Mouse (Mus musculus): ENCODE data around the gene Srd5a3. TPM values are rescaled to one million over a fixed set of nuclear protein-coding genes. Genes with fewer than 3 reads are reported as not detected.
A peak's percentile ranks its signal among the peaks of the same experiment; 100 is the strongest.

The Srd5a3 gene
- polyA plus RNA-seq, 1 experiment from 2014 or later: 35.3 TPM

DNA sequence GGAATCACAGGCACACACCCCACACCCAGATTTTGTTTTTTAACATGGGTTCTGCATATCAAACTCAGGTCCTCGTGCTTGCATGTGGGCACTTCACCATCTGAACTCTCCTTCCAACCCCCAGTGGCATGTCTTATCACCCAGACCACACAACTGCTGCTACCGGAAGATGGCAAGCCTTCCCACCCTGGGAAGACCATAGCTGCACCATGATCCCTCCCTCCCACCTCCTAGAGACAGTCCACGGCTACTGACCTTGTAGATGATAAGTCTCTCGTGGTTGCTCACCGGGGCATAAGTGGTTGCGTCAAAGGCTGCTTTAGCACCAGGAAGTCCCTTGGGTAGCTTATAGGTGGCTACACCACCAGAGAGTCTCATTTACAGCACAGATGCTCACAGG, 21.4 kb downstream of the Srd5a3 start:
- no peak for ATAC-seq (ENCODE audit: low FRiP score, low TSS enrichment)
- H3K9ac ChIP-seq (ENCODE audit: low read depth, low read length): no peak overlapping the region
- WGBS: 88% methylated on average over 6 of the region's 6 CpGs
- no peaks in the 10 kb centered on the region for H3K27me3 ChIP-seq (ENCODE audit: control insufficient read depth, insufficient read depth, low read length)
- H3K36me3 ChIP-seq (ENCODE audit: control insufficient read depth, insufficient read depth, low read length): no peaks in the 10 kb centered on the region
- no peak overlapping the region for H3K4me3 ChIP-seq (ENCODE audit: low read length)
- H3K9me3 ChIP-seq (ENCODE audit: control insufficient read depth, low read length): peaks cover 4% of the 10 kb centered on the region; the same call in 1 of the 2 replicates
- no peaks in the 10 kb centered on the region for H3K4me1 ChIP-seq (ENCODE audit: control insufficient read depth, insufficient read depth, low read length)
- H3K4me2 ChIP-seq (replicated peaks; ENCODE audit: low read depth, low read length): no peak overlapping the region
- H3K27ac ChIP-seq (ENCODE audit: low read depth, low read length): no peak overlapping the region

DNA sequence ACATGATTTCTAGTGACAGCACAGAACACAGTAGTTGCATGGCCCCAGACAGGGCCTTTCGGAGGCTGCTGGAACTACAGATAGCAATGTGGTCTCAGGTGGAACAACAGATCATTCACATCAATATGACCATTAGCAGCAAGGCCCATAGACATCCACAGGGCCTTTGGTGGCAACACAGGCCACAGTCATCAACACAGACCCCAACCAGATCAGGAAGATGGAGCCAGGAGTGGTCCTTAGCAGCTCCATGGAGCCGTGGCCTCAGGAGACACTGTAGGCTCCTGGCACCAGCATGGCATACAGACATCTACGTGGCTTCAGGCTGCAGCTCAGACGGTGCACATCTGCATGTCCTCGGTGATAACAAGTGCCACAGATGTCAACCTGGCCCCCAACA, 22.9 kb downstream of the Srd5a3 start:
- no peaks in the 10 kb centered on the region for H3K36me3 ChIP-seq (ENCODE audit: control insufficient read depth, insufficient read depth, low read length)
- H3K9ac ChIP-seq (ENCODE audit: low read depth, low read length): no peak overlapping the region
- WGBS: 81% methylated on average over 5 of the region's 5 CpGs
- H3K27ac ChIP-seq (ENCODE audit: low read depth, low read length): no peak overlapping the region
- ATAC-seq (ENCODE audit: low FRiP score, low TSS enrichment): no peak
- no peaks in the 10 kb centered on the region for H3K27me3 ChIP-seq (ENCODE audit: control insufficient read depth, insufficient read depth, low read length)
- H3K4me2 ChIP-seq (replicated peaks; ENCODE audit: low read depth, low read length): no peak overlapping the region
- peaks cover 4% of the 10 kb centered on the region; the same call in 1 of the 2 replicates for H3K9me3 ChIP-seq (ENCODE audit: control insufficient read depth, low read length)
- no peak overlapping the region for H3K4me3 ChIP-seq (ENCODE audit: low read length)
- H3K4me1 ChIP-seq (ENCODE audit: control insufficient read depth, insufficient read depth, low read length): no peaks in the 10 kb centered on the region

GRCm38 (mm10) chr5:76163828-76164390, 23.8 kb downstream of the Srd5a3 start:
- no peaks in the 10 kb centered on the region for H3K4me1 ChIP-seq (ENCODE audit: control insufficient read depth, insufficient read depth, low read length)
- no peak overlapping the region for H3K27ac ChIP-seq (ENCODE audit: low read depth, low read length)
- no peak overlapping the region for H3K4me2 ChIP-seq (replicated peaks; ENCODE audit: low read depth, low read length)
- ATAC-seq (ENCODE audit: low FRiP score, low TSS enrichment): no peak
- no peaks in the 10 kb centered on the region for H3K36me3 ChIP-seq (ENCODE audit: control insufficient read depth, insufficient read depth, low read length)
- H3K9me3 ChIP-seq (ENCODE audit: control insufficient read depth, low read length): peaks cover 4% of the 10 kb centered on the region; the same call in 1 of the 2 replicates
- no peak overlapping the region for H3K4me3 ChIP-seq (ENCODE audit: low read length)
- 48% methylated on average over 4 of the region's 4 CpGs for WGBS
- no peak overlapping the region for H3K9ac ChIP-seq (ENCODE audit: low read depth, low read length)
- H3K27me3 ChIP-seq (ENCODE audit: control insufficient read depth, insufficient read depth, low read length): no peaks in the 10 kb centered on the region

DNA sequence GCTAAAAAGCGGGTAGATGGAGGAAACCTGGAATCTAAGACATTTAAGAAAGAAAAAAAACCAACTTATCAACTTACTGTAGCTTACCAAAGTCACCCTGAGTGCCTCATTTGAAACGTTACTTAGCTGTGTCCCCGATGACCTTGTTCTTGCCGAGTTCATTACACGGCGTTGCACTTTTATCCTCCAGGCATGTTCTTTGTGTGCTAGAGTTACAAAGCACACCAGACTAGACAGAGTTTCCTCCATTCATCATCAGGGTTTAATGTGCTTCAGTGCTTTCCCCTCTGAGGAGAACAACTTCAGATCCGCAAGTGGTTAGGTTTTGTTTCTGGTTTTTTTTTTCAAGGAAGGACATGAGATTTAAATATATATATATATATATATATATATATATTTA, 24.8 kb downstream of the Srd5a3 start:
- whole genome bisulfite sequencing: 18% methylated on average over 7 of the region's 7 CpGs
- Histone ChIP-seq H3K4me1 (ENCODE audit: control insufficient read depth, insufficient read depth, low read length) (no peaks in the 10 kb centered on the region), H3K36me3 (ENCODE audit: control insufficient read depth, insufficient read depth, low read length) (no peaks in the 10 kb centered on the region), H3K27ac (ENCODE audit: low read depth, low read length) (no peak overlapping the region), H3K27me3 (ENCODE audit: control insufficient read depth, insufficient read depth, low read length) (no peaks in the 10 kb centered on the region), H3K9ac (ENCODE audit: low read depth, low read length) (no peak overlapping the region), H3K9me3 (ENCODE audit: control insufficient read depth, low read length) (peaks cover 4% of the 10 kb centered on the region; the same call in 1 of the 2 replicates), H3K4me2 (replicated peaks; ENCODE audit: low read depth, low read length) (no peak overlapping the region), H3K4me3 (ENCODE audit: low read length) (no peak overlapping the region)
- ATAC-seq (ENCODE audit: low FRiP score, low TSS enrichment): peak; percentile 70

DNA sequence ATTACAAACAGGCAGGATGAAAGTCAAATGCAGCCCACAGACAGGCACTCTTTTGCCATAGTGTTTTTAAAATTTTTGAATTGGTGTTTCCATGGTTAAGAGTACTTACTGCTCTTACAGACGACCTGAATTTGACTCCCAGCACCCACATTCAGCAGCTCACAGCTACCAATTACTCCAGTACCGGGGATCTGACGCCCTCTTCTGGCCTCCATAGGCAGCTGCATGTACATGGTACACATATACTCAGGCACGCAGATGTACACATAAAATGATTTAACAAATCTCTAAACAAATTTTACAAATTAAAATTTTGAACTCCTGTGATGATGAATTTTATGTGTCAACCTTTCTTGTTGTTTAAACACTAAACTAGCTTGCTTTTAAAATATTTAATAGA, 30.5 kb downstream of the Srd5a3 start:
- no peaks in the 10 kb centered on the region for H3K27me3 ChIP-seq (ENCODE audit: control insufficient read depth, insufficient read depth, low read length)
- no peaks in the 10 kb centered on the region for H3K4me1 ChIP-seq (ENCODE audit: control insufficient read depth, insufficient read depth, low read length)
- no peak overlapping the region for H3K4me2 ChIP-seq (replicated peaks; ENCODE audit: low read depth, low read length)
- H3K4me3 ChIP-seq (ENCODE audit: low read length): no peak overlapping the region
- no peak for ATAC-seq (ENCODE audit: low FRiP score, low TSS enrichment)
- peaks cover 4% of the 10 kb centered on the region; the same call in 1 of the 2 replicates for H3K9me3 ChIP-seq (ENCODE audit: control insufficient read depth, low read length)
- no peaks in the 10 kb centered on the region for H3K36me3 ChIP-seq (ENCODE audit: control insufficient read depth, insufficient read depth, low read length)
- no peak overlapping the region for H3K27ac ChIP-seq (ENCODE audit: low read depth, low read length)
- no peak overlapping the region for H3K9ac ChIP-seq (ENCODE audit: low read depth, low read length)
- 78% methylated on average over 4 of the region's 4 CpGs for WGBS

DNA sequence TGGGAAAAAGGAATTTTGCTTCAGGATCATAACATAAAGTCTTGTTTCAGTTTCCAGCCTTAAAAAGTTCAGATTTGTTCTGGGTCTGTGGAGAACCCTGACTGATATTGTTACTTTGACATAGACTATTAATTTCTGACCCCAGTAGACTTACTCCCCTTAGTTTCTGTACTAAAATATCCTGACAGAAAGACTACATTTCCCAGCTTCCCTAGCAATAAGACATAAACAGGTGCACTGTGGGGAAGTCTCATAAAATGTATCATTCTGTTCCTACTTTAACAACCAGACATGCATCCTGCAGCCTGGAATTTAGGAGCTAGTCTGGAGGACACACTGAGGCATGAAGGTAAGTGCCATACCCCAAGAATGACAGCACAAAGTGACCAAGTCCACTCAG, 31.0 kb downstream of the Srd5a3 start:
- Histone ChIP-seq H3K27me3 (ENCODE audit: control insufficient read depth, insufficient read depth, low read length) (no peaks in the 10 kb centered on the region), H3K9ac (ENCODE audit: low read depth, low read length) (no peak overlapping the region), H3K4me3 (ENCODE audit: low read length) (no peak overlapping the region), H3K36me3 (ENCODE audit: control insufficient read depth, insufficient read depth, low read length) (no peaks in the 10 kb centered on the region), H3K4me1 (ENCODE audit: control insufficient read depth, insufficient read depth, low read length) (no peaks in the 10 kb centered on the region), H3K27ac (ENCODE audit: low read depth, low read length) (no peak overlapping the region), H3K9me3 (ENCODE audit: control insufficient read depth, low read length) (peaks cover 4% of the 10 kb centered on the region; the same call in 1 of the 2 replicates), H3K4me2 (replicated peaks; ENCODE audit: low read depth, low read length) (no peak overlapping the region)
- ATAC-seq (ENCODE audit: low FRiP score, low TSS enrichment): no peak

DNA sequence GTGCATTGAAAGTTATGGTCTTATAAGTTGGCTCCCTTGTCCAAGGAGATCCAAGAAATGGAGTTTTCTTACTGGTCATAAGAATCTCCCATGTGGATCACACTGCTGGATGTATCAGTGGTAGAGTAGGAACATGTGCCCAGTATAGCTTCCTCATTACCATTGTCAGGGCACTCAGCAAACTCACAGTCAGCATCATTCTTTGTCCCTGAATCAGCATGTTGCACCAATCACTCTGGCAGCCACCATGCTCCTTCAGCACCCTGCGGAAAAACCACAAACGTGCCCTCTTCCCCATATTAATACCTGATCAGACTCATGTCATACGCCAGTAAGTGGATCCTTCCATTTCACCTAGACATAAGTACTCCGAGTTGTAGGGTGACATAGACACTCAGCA, 35.0 kb downstream of the Srd5a3 start:
- 89% methylated on average over 4 of the region's 4 CpGs for WGBS
- Histone ChIP-seq H3K4me3 (ENCODE audit: low read length) (no peak overlapping the region), H3K9ac (ENCODE audit: low read depth, low read length) (no peak overlapping the region), H3K27ac (ENCODE audit: low read depth, low read length) (no peak overlapping the region), H3K27me3 (ENCODE audit: control insufficient read depth, insufficient read depth, low read length) (no peaks in the 10 kb centered on the region), H3K36me3 (ENCODE audit: control insufficient read depth, insufficient read depth, low read length) (no peaks in the 10 kb centered on the region), H3K9me3 (ENCODE audit: control insufficient read depth, low read length) (no peaks in the 10 kb centered on the region), H3K4me2 (replicated peaks; ENCODE audit: low read depth, low read length) (no peak overlapping the region), H3K4me1 (ENCODE audit: control insufficient read depth, insufficient read depth, low read length) (no peaks in the 10 kb centered on the region; the same call in 1 of the 2 replicates)
- ATAC-seq (ENCODE audit: low FRiP score, low TSS enrichment): no peak

- Histone ChIP-seq H3K9ac (ENCODE audit: low read depth, low read length) (no peak overlapping the region), H3K27me3 (ENCODE audit: control insufficient read depth, insufficient read depth, low read length) (no peaks in the 10 kb centered on the region), H3K4me1 (ENCODE audit: control insufficient read depth, insufficient read depth, low read length) (no peaks in the 10 kb centered on the region; the same call in 1 of the 2 replicates), H3K36me3 (ENCODE audit: control insufficient read depth, insufficient read depth, low read length) (no peaks in the 10 kb centered on the region), H3K27ac (ENCODE audit: low read depth, low read length) (no peak overlapping the region), H3K9me3 (ENCODE audit: control insufficient read depth, low read length) (no peaks in the 10 kb centered on the region), H3K4me2 (replicated peaks; ENCODE audit: low read depth, low read length) (no peak overlapping the region), H3K4me3 (ENCODE audit: low read length) (no peak overlapping the region)
- ATAC-seq (ENCODE audit: low FRiP score, low TSS enrichment): peak; percentile 52; the same call in 1 of the 2 replicates
- WGBS: 38% methylated on average over 3 of the region's 3 CpGs
Measured at GRCm38 (mm10) chr5:76176411-76176810, 36.3 kb downstream of the Srd5a3 start.

- WGBS: 58% methylated on average over 11 of the region's 11 CpGs
- no peak overlapping the region for H3K9ac ChIP-seq (ENCODE audit: low read depth, low read length)
- H3K36me3 ChIP-seq (ENCODE audit: control insufficient read depth, insufficient read depth, low read length): no peaks in the 10 kb centered on the region
- no peaks in the 10 kb centered on the region; the same call in 1 of the 2 replicates for H3K4me1 ChIP-seq (ENCODE audit: control insufficient read depth, insufficient read depth, low read length)
- no peaks in the 10 kb centered on the region for H3K27me3 ChIP-seq (ENCODE audit: control insufficient read depth, insufficient read depth, low read length)
- no peak for ATAC-seq (ENCODE audit: low FRiP score, low TSS enrichment)
- no peaks in the 10 kb centered on the region for H3K9me3 ChIP-seq (ENCODE audit: control insufficient read depth, low read length)
- H3K27ac ChIP-seq (ENCODE audit: low read depth, low read length): no peak overlapping the region
- H3K4me3 ChIP-seq (ENCODE audit: low read length): no peak overlapping the region
- no peak overlapping the region for H3K4me2 ChIP-seq (replicated peaks; ENCODE audit: low read depth, low read length)
Measured at GRCm38 (mm10) chr5:76176841-76177240, 36.8 kb downstream of the Srd5a3 start.
